Mouse (Mus musculus) spleen, postnatal 14 days (tissue): ENCODE data around the gene Bud23.

Source experiments
- DNase-seq, 2 experiments: peaks; one replicate each; pipeline ENCODE4 v3.0.0; 2021 to 2022; ENCODE audit warnings: low spot score in 2 of 2

Gene Bud23

GRCm38 (mm10) chr5:135021814-135022213 is 42.9 kb downstream of the Bud23 start:
- no peak for DNase-seq

DNA sequence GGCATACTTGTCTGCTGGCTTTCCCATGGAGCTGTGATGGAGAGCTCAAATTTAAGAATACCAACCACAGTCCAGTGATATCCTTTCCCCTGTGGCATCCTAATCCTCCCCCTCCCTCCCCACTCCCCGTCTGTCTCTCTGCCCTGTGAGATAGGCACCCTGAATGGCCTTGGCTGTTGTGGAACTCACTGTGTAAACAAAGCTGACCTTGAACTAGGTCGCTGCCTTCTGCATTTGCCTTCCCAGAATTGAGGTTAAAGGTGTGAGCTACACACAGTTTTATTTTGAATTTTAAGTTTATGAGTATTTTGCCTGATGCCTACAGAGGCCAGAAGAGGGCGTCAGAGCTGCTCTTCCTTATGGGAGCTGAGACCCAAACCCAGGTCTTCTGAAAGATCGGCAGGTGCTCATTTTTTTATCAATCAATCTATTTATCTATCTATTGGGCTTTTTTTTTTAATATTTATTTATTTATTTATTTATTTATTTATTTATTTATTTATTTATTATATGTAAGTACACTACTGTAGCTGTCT is 48.5 kb downstream of the Bud23 start:
- DNase-seq: no peak

DNA sequence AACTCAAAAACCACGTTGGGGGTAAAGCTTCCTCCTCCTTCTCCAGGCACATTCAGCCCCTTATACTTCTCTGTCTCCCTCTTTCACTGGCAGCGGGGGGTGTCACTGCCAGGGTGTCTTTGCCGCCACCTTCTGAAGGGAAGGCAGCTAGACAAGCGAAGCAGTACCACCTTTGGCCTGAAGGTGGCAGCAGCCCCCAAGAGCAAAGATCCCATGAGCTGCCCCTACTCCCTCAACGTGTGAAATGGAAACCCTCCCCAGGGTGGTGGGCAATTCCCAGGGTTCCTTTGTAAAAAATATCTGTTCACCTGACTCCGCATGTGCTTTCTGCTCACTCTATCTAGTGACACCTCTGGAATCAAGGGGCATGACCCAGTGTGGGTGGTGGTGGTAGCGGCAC is 49.3 kb downstream of the Bud23 start:
- peak; percentile 71 to 83 for DNase-seq

- DNase-seq: peak; percentile 62 to 80
Measured at GRCm38 (mm10) chr5:135012671-135013441, 51.9 kb downstream of the Bud23 start.

DNA sequence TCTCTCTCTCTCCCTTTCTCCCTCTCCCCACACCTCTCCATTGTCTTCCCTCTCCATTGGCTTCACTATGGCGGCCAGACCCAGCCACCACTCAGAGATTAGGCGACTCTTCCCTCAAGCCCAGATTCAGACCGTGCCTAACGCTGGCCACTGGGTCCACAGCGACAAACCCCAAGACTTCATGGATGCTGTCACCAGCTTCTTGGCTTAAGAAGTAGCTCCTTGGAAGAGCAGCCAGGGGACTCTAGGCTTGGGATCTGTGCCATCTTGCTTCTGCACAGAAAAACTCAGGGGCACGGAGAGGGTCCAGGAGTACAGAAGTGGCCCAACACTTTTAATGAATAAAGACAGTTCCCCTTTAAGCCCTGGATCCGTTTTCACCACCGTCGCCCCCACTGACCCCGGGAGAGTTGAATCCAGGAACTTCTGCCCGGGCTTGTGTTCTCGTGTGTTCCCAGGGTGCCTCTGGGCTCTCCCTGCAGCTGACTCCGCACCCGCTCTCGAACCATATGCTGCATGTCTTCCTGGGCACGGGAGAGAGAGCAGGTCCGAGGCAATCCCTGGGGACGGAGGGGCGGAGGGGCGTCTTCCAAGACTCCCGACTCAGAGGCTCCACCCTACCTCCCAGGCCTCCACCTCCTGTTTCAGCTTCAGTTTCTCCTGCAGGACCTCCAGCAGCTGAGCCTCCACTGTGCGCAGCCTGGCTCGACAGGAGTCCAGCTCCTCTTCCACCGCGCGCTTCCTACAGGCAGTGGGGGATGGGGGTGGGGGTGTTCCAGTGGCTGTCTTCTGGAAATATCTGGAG is 52.7 kb downstream of the Bud23 start:
- no peak for DNase-seq

DNA sequence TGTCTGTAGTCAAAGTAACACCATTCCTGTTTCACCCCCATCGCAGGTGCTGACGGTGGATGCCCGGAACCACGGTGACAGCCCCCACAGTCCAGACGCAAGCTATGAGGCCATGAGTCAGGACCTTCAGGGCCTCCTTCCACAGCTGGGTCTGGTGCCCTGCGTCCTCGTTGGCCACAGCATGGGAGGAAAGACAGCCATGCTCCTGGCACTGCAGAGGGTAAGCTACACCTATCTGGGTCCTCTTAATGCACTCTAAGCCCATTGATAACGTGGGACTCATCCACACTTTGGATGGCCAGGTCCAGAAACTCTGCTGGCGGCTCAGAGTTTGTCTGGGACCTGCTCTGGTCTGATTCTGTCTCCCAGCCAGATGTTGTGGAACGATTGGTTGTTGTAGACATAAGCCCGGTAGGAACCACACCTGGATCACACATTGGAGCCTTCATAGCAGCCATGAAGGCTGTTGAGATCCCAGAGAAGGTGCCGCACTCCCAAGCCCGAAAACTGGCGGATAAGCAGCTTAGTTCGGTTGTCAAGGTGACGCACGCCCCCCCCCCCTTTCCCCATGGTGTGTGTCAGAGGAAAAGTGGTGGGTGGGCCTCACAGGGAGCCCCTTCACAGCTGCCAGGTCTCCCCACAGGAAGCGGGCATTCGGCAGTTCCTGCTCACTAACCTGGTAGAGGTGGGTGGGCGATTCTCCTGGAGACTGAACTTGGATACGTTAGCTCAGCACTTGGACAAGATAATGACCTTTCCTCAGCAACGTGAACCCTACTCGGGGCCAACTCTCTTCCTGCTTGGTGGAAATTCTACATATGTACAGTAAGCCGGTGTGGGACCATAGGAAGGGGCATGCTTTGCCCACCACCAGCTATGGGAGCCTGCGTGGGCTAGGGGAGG is 53.7 kb downstream of the Bud23 start:
- no peak for DNase-seq

DNA sequence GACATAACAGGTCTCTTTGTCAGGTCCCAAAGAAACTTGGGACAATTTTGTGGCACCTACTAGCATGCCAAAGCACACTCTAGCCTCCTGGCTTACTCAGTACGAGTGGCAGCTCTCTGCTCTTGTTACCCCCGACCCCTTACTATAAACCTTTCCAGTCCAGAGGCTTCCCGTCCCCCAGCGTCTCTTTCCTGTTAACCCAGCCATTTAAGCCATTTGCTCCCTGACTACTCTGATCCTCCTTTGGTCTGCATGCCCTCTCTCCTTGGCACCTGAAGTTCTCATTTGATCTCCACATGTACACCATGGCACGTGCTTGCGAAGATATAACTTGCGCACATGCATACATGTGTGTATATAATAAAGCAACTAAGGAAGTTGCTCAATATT is 54.4 kb downstream of the Bud23 start:
- DNase-seq: no peak

DNA sequence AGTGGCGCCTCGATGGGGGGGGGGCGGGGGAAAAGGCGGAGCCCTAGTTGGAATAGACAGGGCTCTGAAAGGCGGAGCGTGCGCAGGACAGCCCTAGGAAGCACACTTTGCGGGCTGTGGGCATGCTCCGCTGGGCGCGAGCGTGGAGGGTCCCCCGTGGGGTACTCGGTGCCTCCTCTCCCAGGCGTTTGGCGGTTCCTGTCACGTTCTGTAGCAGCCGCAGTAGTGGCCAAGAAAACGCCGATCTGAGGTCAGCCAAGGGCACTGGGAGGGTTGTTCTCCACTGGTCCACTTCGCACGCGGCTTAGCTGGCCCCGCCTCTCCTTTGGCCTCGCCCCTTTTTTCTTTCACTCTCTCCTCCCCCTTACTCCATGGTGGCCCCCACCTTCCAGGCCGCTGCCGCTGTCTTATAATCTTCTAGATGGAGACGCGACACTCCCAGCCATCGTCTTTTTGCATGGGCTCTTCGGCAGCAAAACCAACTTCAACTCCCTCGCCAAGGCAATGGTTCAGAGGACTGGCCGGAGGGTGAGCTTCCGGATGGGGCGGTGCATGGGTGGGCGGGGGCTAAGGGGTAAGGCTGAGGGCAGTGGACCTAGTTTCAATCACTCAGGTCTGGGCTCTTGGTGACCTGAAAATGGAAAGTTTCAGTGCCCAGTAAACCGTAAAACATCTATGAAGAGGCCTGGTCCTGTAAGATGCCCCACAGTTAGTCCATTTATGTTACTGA is 55.0 kb downstream of the Bud23 start:
- DNase-seq: peak; percentile 64 to 73

- DNase-seq: peak; percentile 94 to 95
Measured at GRCm38 (mm10) chr5:135008671-135009589, 55.8 kb downstream of the Bud23 start, which contains the start of gene Abhd11. Abhd11 (plus strand) TSS chr5:135009152.

DNA sequence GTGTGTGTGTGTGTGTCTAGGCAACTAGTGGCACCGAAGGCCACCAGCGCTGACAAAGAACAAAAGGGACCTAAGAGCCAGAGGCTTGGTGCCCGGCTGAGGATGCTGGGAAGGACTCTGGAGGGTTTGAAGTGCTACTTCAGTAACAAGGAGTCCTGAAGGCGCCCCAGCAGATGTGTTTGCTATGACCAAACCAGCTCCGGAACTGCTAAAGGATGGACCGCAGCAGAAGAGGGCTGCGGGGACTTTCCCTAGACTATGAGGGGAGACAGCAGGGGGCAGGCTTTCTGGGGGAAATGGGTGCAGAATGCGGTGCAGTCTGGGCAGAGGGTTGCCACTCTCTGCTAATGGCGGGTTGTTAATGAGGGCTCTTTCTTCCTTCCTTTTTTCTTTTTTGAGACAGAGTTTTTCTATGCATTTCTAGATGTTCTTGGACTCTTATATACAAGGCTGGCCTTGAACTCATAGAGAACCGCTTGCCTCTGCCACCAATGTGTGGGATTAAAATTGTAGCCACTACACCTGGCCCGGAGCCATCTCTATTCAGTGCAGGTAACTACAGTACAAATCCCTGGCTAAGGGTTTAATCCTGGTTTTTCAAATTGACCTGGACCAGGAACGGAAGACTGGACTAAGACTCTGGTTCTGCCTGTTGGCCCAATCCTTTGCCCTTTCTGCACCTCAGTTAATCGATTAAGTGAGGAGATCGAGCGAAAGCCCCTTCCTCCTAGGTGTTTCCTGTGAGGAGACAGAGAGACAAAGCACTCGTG is 56.8 kb downstream of the Bud23 start:
- no peak for DNase-seq
